Mouse (Mus musculus) brain, embryonic 14.5 days (tissue): ENCODE results near the gene Epn1.

ENCODE experiments used
- CTCF ChIP-seq: fragments of 200-500 bp; IDR thresholded peaks from 2 replicates; pipeline ENCODE4 v1.5.1; 2012; ENCODE audit warnings: inconsistent platforms, mild to moderate bottlenecking, moderate library complexity, borderline replicate concordance; ENCODE audit not compliant: insufficient read depth, insufficient read length; ENCODE audit errors: extremely low read depth
- POLR2A ChIP-seq: fragments of 200-500 bp; IDR thresholded peaks from 2 replicates; pipeline ENCODE4 v1.6.1; 2012; ENCODE audit warnings: mild to moderate bottlenecking, inconsistent platforms, borderline replicate concordance; ENCODE audit not compliant: poor library complexity, insufficient read depth, insufficient read length, severe bottlenecking; ENCODE audit errors: extremely low read depth

GRCm38 (mm10) chr7:5108272-5108671 is 28.2 kb downstream of the Epn1 start:
- TF ChIP-seq CTCF, result no peak
- no peak for TF ChIP-seq POLR2A
